Mouse (Mus musculus) T-cell, adult 66 days (primary cell): ENCODE measurements around the gene Rph3al. TPM values are rescaled to one million over a fixed set of nuclear protein-coding genes. Genes with fewer than 3 reads are reported as not detected.

Source experiments
- total RNA-seq, 2 experiments: library from RNA; stranded (reverse); gene quantifications; 3 replicates in 1 of 2; 4 replicates in 1 of 2; pipeline ENCODE4 v1.2.4; 2023

The Rph3al gene
- 10 to 100 TPM; 13.4 to 17.2 TPM for total RNA-seq

GRCm38 (mm10) chr11:75938379-75938906, at the start of gene Rph3al:
TSS of gene Rph3al (minus strand) at chr11:75938429.

GRCm38 (mm10) chr11:75796029-75796445, 142.2 kb downstream of the Rph3al start, which contains the start of gene Doc2b:
TSS of gene Doc2b (minus strand) at chr11:75796049.

Other genes with a start within 250 kb of the Rph3al start
- 100 to 1,000 TPM; 169 to 198 TPM for gene Ywhae, start 205.6 kb downstream of the Rph3al start, total RNA-seq
- not detected for gene Doc2b, start 142.4 kb downstream of the Rph3al start, total RNA-seq
- gene 1700016K19Rik, start 61.5 kb upstream of the Rph3al start, total RNA-seq = under 1 TPM in 1 of 2 experiments, not detected in 1; 0.86 TPM
- 10 to 100 TPM; 66.3 to 71.8 TPM for gene Rflnb, start 89.4 kb upstream of the Rph3al start, total RNA-seq
- 10 to 100 TPM; 54.6 to 56.8 TPM for gene Vps53, start 241.2 kb upstream of the Rph3al start, total RNA-seq
- gene Fam57a, start 241.2 kb upstream of the Rph3al start, total RNA-seq = 1 to 10 TPM; 2.1 to 4.1 TPM